Mouse (Mus musculus) bone marrow macrophage, adult 2 months (primary cell): ENCODE data around the gene Psmb10.

Experiments
- CTCF ChIP-seq: IDR thresholded peaks from 2 replicates; pipeline ENCODE4 v1.5.1; 2012; ENCODE audit warnings: low read depth, mild to moderate bottlenecking, low read length, moderate library complexity
- POLR2A ChIP-seq: IDR thresholded peaks from 2 replicates; pipeline ENCODE4 v1.6.1; 2012; ENCODE audit warnings: mild to moderate bottlenecking, low read depth, low read length, borderline replicate concordance

GRCm38 (mm10) chr8:105933762-105934161 lies 4.5 kb downstream of the Psmb10 start, which contains the start of gene Ctrl:
- TF ChIP-seq POLR2A (no peak), CTCF (no peak)
